Mouse (Mus musculus) layer of hippocampus, adult 2 months (tissue): ENCODE measurements at regions not wholly inside any gene's neighbourhood (a gene's known extent, or its start where the extent isn't known, plus 50 kb on each side); places are given as distances from the start of the nearest gene placed in this dataset.

Experiments used
- DNase-seq, 2 experiments: peaks; one replicate each; pipeline ENCODE4 v3.0.0; 2022; ENCODE audit warnings: low spot score in 2 of 2
- H3K27ac ChIP-seq: fragments of 200-600 bp; 2 replicates; pipeline ENCODE4 v1.8.1; 2022
- H3K4me3 ChIP-seq: fragments of 200-600 bp; 2 replicates; pipeline ENCODE4 v1.8.1; 2022; ENCODE audit warnings: mild to moderate bottlenecking
- CTCF ChIP-seq: fragments of 200-600 bp; conservative IDR thresholded peaks from 2 replicates; pipeline ENCODE4 v1.8.1; 2022; ENCODE audit warnings: antibody characterized with exemption, mild to moderate bottlenecking, moderate library complexity

GRCm38 (mm10) chr14:118431241-118431882, 164.6 kb downstream of the Gm9376 start:
- Histone ChIP-seq H3K27ac (no peak overlapping the region), H3K4me3 (no peak overlapping the region)
- no peak for DNase-seq
- no peak for TF ChIP-seq CTCF
